Mouse (Mus musculus) forebrain, embryonic 15.5 days (tissue): ENCODE results near the gene Abca1. TPM values are rescaled to one million over a fixed set of nuclear protein-coding genes. Genes with fewer than 3 reads are reported as not detected.

Experiments used
- ATAC-seq: fragments of 200-750 bp; cut with Nextera tagmentation; replicated peaks from 2 replicates; pipeline ENCODE4 v1.8.0; 2017; ENCODE audit warnings: mild to moderate bottlenecking, moderate TSS enrichment, moderate library complexity
- H3K27ac ChIP-seq: fragments of 300-500 bp; sonication (generic); replicated peaks from 2 replicates; pipeline ENCODE4 v1.5.1; 2015; ENCODE audit warnings: mild to moderate bottlenecking, inconsistent platforms
- H3K27me3 ChIP-seq: fragments of 300-500 bp; sonication (generic); 2 replicates; pipeline ENCODE4 v1.6.1; 2015; ENCODE audit warnings: inconsistent platforms
- H3K36me3 ChIP-seq: fragments of 300-500 bp; sonication (generic); 2 replicates; pipeline ENCODE4 v1.6.1; 2015; ENCODE audit warnings: mild to moderate bottlenecking, inconsistent platforms
- H3K4me1 ChIP-seq: fragments of 300-500 bp; sonication (generic); 2 replicates; pipeline ENCODE4 v1.6.1; 2015; ENCODE audit warnings: inconsistent platforms
- H3K4me2 ChIP-seq: fragments of 300-500 bp; sonication (generic); replicated peaks from 2 replicates; pipeline ENCODE4 v1.6.1; 2015; ENCODE audit warnings: mild to moderate bottlenecking, inconsistent platforms
- H3K4me3 ChIP-seq: fragments of 300-500 bp; sonication (generic); 2 replicates; pipeline ENCODE4 v1.5.1; 2015; ENCODE audit warnings: mild to moderate bottlenecking, inconsistent platforms
- H3K9ac ChIP-seq: fragments of 300-500 bp; sonication (generic); replicated peaks from 2 replicates; pipeline ENCODE4 v1.6.1; 2015; ENCODE audit warnings: mild to moderate bottlenecking, inconsistent platforms
- H3K9me3 ChIP-seq: fragments of 300-500 bp; sonication (generic); 2 replicates; pipeline ENCODE4 v1.6.1; 2016; ENCODE audit warnings: inconsistent platforms
- WGBS: fragments of 180-500 bp; shearing (Covaris S2); methylation state at CpG from one replicate; pipeline ENCODE4 v1.1.7; 2015; ENCODE audit warnings: mixed read lengths; 5-methylcytosine and 5-hydroxymethylcytosine counted together
- polyA plus RNA-seq: library from polyadenylated mRNA; unstranded; fragments of >200 nt; fragmentation: Nextera tagmentation; extraction: Ambion mirVana; gene quantifications from 2 replicates; pipeline ENCODE4 v1.2.1, GENCODE M21; 2015

Gene Abca1
- polyA plus RNA-seq, 1 experiment from 2014 or later = 10.0 TPM

DNA sequence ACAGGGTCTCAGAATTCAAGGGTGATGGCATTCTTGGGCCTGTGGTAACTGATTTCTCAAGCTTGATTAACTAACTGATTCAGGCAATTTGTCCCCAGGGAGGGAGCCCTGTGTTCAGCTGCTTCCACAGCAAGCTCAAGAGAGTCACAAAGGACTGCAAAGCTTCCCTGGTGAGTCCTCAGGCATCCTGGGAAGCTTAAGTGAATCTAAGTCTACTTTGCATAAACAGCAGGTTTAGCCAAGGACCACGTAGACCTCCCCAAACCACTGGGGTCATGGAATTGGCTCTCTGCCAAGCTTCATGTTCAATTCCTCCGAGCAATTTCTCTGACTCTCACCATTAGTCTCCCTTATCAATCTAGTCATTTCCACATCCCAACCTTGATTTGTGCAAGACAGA, 12.2 kb downstream of the Abca1 start:
- H3K4me1 ChIP-seq = peaks cover 13% of the 10 kb centered on the region
- no peak overlapping the region for H3K4me3 ChIP-seq
- H3K36me3 ChIP-seq = no peaks in the 10 kb centered on the region
- no peak for ATAC-seq
- no peak overlapping the region for H3K27ac ChIP-seq
- no peaks in the 10 kb centered on the region for H3K27me3 ChIP-seq
- no peak overlapping the region for H3K4me2 ChIP-seq
- no peak overlapping the region for H3K9ac ChIP-seq
- WGBS = 5% methylated on average over 2 of the region's 2 CpGs
- no peaks in the 10 kb centered on the region for H3K9me3 ChIP-seq

GRCm38 (mm10) chr4:53147046-53147445, 12.6 kb downstream of the Abca1 start:
- Histone ChIP-seq H3K9ac (no peak overlapping the region), H3K4me2 (no peak overlapping the region), H3K27ac (no peak overlapping the region), H3K36me3 (no peaks in the 10 kb centered on the region), H3K4me3 (no peak overlapping the region), H3K9me3 (no peaks in the 10 kb centered on the region), H3K4me1 (peaks cover 13% of the 10 kb centered on the region), H3K27me3 (no peaks in the 10 kb centered on the region)
- no peak for ATAC-seq
- 41% methylated on average over 4 of the region's 4 CpGs for WGBS

- Histone ChIP-seq H3K27me3 (no peaks in the 10 kb centered on the region), H3K9ac (no peak overlapping the region), H3K4me2 (no peak overlapping the region), H3K9me3 (no peaks in the 10 kb centered on the region), H3K4me3 (no peak overlapping the region), H3K36me3 (no peaks in the 10 kb centered on the region), H3K4me1 (peaks cover 13% of the 10 kb centered on the region), H3K27ac (no peak overlapping the region)
- 95% methylated on average over 12 of the region's 12 CpGs for WGBS
- ATAC-seq = no peak
Observed at GRCm38 (mm10) chr4:53146227-53146949, 13.3 kb downstream of the Abca1 start.

DNA sequence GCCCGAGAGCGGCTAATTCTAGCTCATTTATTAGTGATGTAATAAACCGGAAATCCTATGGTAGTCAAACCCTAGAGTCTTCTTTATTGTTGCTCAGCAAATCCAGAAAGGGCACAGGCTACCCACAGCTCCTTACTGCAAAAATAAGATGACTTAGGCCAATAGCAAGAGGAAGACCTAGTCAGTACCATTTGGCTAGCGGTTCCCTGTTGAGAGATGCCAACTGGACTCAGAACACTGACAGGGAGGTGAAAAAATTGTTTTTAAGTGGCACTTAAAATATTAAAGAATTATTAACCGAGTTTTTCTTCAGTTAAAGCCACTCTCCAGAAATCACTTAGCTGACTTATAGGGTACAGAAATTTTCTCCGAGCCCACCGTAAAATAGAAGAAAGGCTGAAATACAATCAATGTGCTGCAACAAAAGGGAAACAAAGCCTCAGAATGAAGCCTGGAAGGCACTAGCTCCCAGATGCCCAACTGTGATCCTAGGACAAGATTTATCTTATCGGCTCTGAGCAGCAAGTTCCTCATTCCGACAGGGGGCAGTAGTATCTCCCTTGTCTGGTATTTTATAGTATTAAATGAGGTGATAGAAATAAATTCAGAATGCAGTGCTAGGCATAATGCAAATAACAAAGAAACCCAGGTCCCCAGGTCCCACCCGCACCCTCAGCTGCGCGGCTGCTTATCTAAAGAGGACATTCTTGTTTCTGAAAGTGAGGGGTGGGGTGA, 14.1 kb downstream of the Abca1 start:
- Histone ChIP-seq H3K4me1 (peaks cover 11% of the 10 kb centered on the region), H3K27ac (no peak overlapping the region), H3K9ac (no peak overlapping the region), H3K4me3 (no peak overlapping the region), H3K36me3 (no peaks in the 10 kb centered on the region), H3K27me3 (no peaks in the 10 kb centered on the region), H3K9me3 (no peaks in the 10 kb centered on the region), H3K4me2 (no peak overlapping the region)
- 84% methylated on average over 12 of the region's 12 CpGs for WGBS
- ATAC-seq = no peak

DNA sequence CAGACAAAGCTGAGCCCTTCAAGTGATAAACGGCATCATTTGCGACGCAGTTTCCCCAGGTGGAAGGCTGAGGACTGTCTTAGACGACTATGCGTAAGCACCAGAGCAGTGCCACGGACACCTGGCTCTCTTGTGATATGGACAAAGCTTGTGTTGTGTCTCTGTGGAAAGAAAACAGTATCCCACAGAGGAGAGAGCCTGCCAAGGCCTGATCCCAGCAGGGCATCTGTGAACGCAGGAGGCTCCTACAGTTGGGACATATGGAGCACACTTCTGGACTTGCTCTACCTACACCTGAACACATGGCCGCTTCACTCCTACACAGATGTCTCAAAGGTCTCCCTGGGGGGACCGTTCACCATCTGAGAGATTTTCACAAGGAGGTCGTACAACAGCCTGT, 15.1 kb downstream of the Abca1 start:
- no peak for ATAC-seq
- Histone ChIP-seq H3K4me3 (no peak overlapping the region), H3K4me2 (no peak overlapping the region), H3K9ac (no peak overlapping the region), H3K4me1 (peaks cover 5% of the 10 kb centered on the region; the same call in 1 of the 2 replicates), H3K36me3 (no peaks in the 10 kb centered on the region), H3K27me3 (no peaks in the 10 kb centered on the region), H3K9me3 (no peaks in the 10 kb centered on the region), H3K27ac (no peak overlapping the region)
- WGBS = 81% methylated on average over 10 of the region's 10 CpGs

DNA sequence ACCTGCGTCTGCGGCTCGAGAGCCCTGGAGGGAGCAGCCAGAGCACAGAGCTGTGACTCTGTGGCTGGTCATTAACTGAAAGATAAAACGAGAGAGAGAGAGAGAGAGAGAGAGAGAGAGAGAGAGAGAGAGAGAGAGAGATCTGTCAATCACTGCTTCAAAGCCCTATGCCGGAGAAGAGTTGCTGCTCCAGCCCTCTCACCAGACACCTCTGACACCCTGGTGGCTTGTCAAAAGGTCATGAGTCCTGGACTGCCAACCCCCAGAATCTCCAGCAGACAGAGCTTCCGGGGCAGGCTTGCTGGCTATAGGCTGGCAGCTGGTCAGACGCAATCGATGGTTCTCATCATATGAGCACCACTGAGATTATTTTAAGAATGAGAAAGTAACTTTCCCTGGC, 15.7 kb downstream of the Abca1 start:
- no peak overlapping the region for H3K9ac ChIP-seq
- no peak overlapping the region for H3K4me2 ChIP-seq
- ATAC-seq = no peak
- H3K4me3 ChIP-seq = no peak overlapping the region
- no peaks in the 10 kb centered on the region for H3K27me3 ChIP-seq
- WGBS = 71% methylated on average over 8 of the region's 8 CpGs
- H3K4me1 ChIP-seq = peaks cover 5% of the 10 kb centered on the region; the same call in 1 of the 2 replicates
- H3K27ac ChIP-seq = no peak overlapping the region
- H3K9me3 ChIP-seq = no peaks in the 10 kb centered on the region
- no peaks in the 10 kb centered on the region for H3K36me3 ChIP-seq

GRCm38 (mm10) chr4:53140678-53141077, 19.0 kb downstream of the Abca1 start:
- no peak overlapping the region for H3K4me3 ChIP-seq
- no peak overlapping the region for H3K9ac ChIP-seq
- H3K4me1 ChIP-seq = no peaks in the 10 kb centered on the region
- ATAC-seq = no peak
- H3K36me3 ChIP-seq = no peaks in the 10 kb centered on the region
- H3K9me3 ChIP-seq = no peaks in the 10 kb centered on the region
- H3K27ac ChIP-seq = no peak overlapping the region
- H3K4me2 ChIP-seq = no peak overlapping the region
- 93% methylated on average over 6 of the region's 6 CpGs for WGBS
- H3K27me3 ChIP-seq = no peaks in the 10 kb centered on the region

GRCm38 (mm10) chr4:53139495-53139894, 20.2 kb downstream of the Abca1 start:
- Histone ChIP-seq H3K9me3 (no peaks in the 10 kb centered on the region), H3K4me1 (no peaks in the 10 kb centered on the region), H3K4me3 (no peak overlapping the region), H3K36me3 (no peaks in the 10 kb centered on the region), H3K27me3 (no peaks in the 10 kb centered on the region), H3K9ac (no peak overlapping the region), H3K4me2 (no peak overlapping the region), H3K27ac (no peak overlapping the region)
- WGBS = 96% methylated on average over 2 of the region's 2 CpGs
- no peak for ATAC-seq

DNA sequence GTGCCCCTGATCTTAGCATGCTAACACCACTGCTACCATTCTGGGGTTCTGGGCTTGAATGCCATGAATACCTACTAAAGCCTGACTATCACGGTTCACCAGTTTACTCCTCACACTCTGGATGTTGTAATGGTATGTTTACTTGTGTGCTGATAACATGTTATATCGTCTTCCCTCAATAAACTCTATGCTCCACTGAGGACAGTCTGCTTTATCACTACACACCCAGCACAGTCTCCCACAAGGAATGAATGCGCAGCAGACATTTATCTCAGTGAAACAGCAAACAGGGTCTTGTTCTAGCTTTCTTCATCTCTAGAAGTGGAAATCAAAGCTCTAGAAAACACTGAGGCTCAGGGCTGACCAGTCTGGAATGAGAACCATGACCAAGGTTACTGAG, 20.7 kb downstream of the Abca1 start:
- Histone ChIP-seq H3K4me1 (no peaks in the 10 kb centered on the region), H3K4me2 (no peak overlapping the region), H3K4me3 (no peak overlapping the region), H3K9ac (no peak overlapping the region), H3K27me3 (no peaks in the 10 kb centered on the region), H3K9me3 (no peaks in the 10 kb centered on the region), H3K36me3 (no peaks in the 10 kb centered on the region), H3K27ac (no peak overlapping the region)
- 91% methylated on average over 3 of the region's 3 CpGs for WGBS
- no peak for ATAC-seq

- no peak overlapping the region for H3K27ac ChIP-seq
- no peak overlapping the region for H3K4me2 ChIP-seq
- no peak for ATAC-seq
- WGBS = 90% methylated on average over 2 of the region's 2 CpGs
- H3K9ac ChIP-seq = no peak overlapping the region
- H3K9me3 ChIP-seq = no peaks in the 10 kb centered on the region
- no peaks in the 10 kb centered on the region for H3K27me3 ChIP-seq
- no peaks in the 10 kb centered on the region for H3K36me3 ChIP-seq
- no peak overlapping the region for H3K4me3 ChIP-seq
- H3K4me1 ChIP-seq = no peaks in the 10 kb centered on the region
Observed at GRCm38 (mm10) chr4:53137087-53137486, 22.6 kb downstream of the Abca1 start.

- no peak for ATAC-seq
- Histone ChIP-seq H3K27me3 (no peaks in the 10 kb centered on the region), H3K36me3 (no peaks in the 10 kb centered on the region), H3K4me1 (no peaks in the 10 kb centered on the region), H3K9me3 (no peaks in the 10 kb centered on the region), H3K27ac (no peak overlapping the region), H3K4me3 (no peak overlapping the region), H3K9ac (no peak overlapping the region), H3K4me2 (no peak overlapping the region)
- WGBS = 92% methylated on average over 7 of the region's 7 CpGs
Observed at GRCm38 (mm10) chr4:53134816-53135215, 24.9 kb downstream of the Abca1 start.

DNA sequence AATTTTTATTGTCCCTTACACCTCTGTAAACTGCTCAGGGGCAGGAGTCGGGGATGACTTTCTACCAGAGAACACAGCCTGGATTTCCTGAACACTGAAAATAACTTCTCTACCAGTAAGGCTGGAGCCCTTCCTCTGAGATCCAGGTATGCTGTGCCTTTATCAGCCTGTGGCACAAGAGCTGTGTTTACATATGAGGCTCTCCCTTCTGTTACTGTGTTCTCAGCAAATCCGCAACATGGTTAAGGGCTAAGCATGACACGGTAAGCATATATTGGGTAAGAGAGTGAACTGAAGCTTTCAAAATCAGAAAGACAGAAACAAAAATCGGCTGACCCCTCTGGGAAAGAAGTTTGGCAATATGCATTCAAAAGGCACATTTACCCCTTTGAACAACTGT, 25.7 kb downstream of the Abca1 start:
- 90% methylated on average over 4 of the region's 4 CpGs for whole genome bisulfite sequencing

More for the DNA sequence above, 25.7 kb downstream of the Abca1 start:
- H3K27ac ChIP-seq = no peak overlapping the region
- ATAC-seq = no peak
- no peaks in the 10 kb centered on the region for H3K4me1 ChIP-seq
- H3K36me3 ChIP-seq = no peaks in the 10 kb centered on the region
- H3K4me3 ChIP-seq = no peak overlapping the region
- H3K4me2 ChIP-seq = no peak overlapping the region
- H3K9me3 ChIP-seq = no peaks in the 10 kb centered on the region
- no peaks in the 10 kb centered on the region for H3K27me3 ChIP-seq
- no peak overlapping the region for H3K9ac ChIP-seq
